Mouse (Mus musculus) kidney, adult 2 months (tissue): ENCODE measurements around the gene Rab27a.

Experiments
- CTCF ChIP-seq: fragments of 200-500 bp; conservative IDR thresholded peaks from 2 replicates; pipeline ENCODE4 v1.5.1; 2011; ENCODE audit warnings: low read depth, mild to moderate bottlenecking, control low read depth, low read length, moderate library complexity, mixed read lengths; ENCODE audit not compliant: insufficient read depth, insufficient read length
- POLR2A ChIP-seq: fragments of 200-500 bp; IDR thresholded peaks from one replicate; pipeline ENCODE4 v1.6.1; 2011; ENCODE audit warnings: low read depth, low read length, control low read depth

GRCm38 (mm10) chr9:73068230-73068679 is 23.6 kb downstream of the Rab27a start:
- TF ChIP-seq POLR2A, result no peak
- TF ChIP-seq CTCF, result no peak
